Mouse (Mus musculus) monocyte, adult 5-6 weeks (primary cell): ENCODE results near the gene Kremen2. TPM values are rescaled to one million over a fixed set of nuclear protein-coding genes. Genes with fewer than 3 reads are reported as not detected.

Experiments
- ATAC-seq: fragments of 153-309, 156-312 bp; replicated peaks from 2 replicates; pipeline ENCODE4 v1.8.0; 2017; ENCODE audit warnings: mild to moderate bottlenecking; ENCODE audit not compliant: low TSS enrichment, insufficient number of reproducible peaks, severe bottlenecking, poor library complexity, low FRiP score
- total RNA-seq: library from RNA; stranded (forward); fragments of 200-1000, 200-491, 200-594 nt; gene quantifications from 3 replicates; pipeline ENCODE4 v1.2.3, GENCODE M21; 2017

The Kremen2 gene
- total RNA-seq, 1 experiment from 2014 or later = not detected

GRCm38 (mm10) chr17:23700079-23700478 is 45.6 kb downstream of the Kremen2 start:
- peak; percentile 91 for ATAC-seq

GRCm38 (mm10) chr17:23699131-23700077 is 46.2 kb downstream of the Kremen2 start:
- no peak for ATAC-seq

GRCm38 (mm10) chr17:23695801-23696200 is 49.8 kb downstream of the Kremen2 start:
- ATAC-seq = no peak

- ATAC-seq = no peak
These were observed 51.1 kb downstream of the Kremen2 start for GRCm38 (mm10) chr17:23694491-23694890.

Other genes with a start within 250 kb of the Kremen2 start
- 4.2 to 6.2 TPM (median 5.4 TPM) in 3 replicates for gene Zfp213, start 181.6 kb downstream of the Kremen2 start, total RNA-seq
- not detected in 3 replicates for gene Zfp13, start 146.3 kb downstream of the Kremen2 start, total RNA-seq
- gene Zscan10, start 145.0 kb downstream of the Kremen2 start, total RNA-seq = not detected in 3 replicates
- gene Mmp25, start 100.6 kb downstream of the Kremen2 start, total RNA-seq = 0.29 to 4.9 TPM (median 3.0 TPM) in 3 replicates
- gene Bicdl2, start 85.3 kb downstream of the Kremen2 start, total RNA-seq = 1.4 TPM in 1 of 3 replicates, not detected in the others
- gene Hcfc1r1, start 72.2 kb downstream of the Kremen2 start, total RNA-seq = 36.7 to 49.3 TPM (median 38.3 TPM) in 3 replicates
- gene Thoc6, start 72.0 kb downstream of the Kremen2 start, total RNA-seq = 20.3 to 21.9 TPM (median 21.2 TPM) in 3 replicates
- 29.6 to 37.5 TPM (median 33.9 TPM) in 3 replicates for gene Tnfrsf12a, start 68.4 kb downstream of the Kremen2 start, total RNA-seq
- gene Cldn6, start 66.6 kb downstream of the Kremen2 start, total RNA-seq = not detected in 3 replicates
- not detected in 3 replicates for gene Cldn9, start 61.8 kb downstream of the Kremen2 start, total RNA-seq
- not detected in 3 replicates for gene 1520401A03Rik, start 23.1 kb downstream of the Kremen2 start, total RNA-seq
- 0.86 to 3.7 TPM (median 2.6 TPM) in 3 replicates for gene Pkmyt1, start 19.5 kb downstream of the Kremen2 start, total RNA-seq
- 0.38 to 5.1 TPM (median 2.9 TPM) in 3 replicates for gene Paqr4, start 5.0 kb downstream of the Kremen2 start, total RNA-seq
- gene Flywch1, start 25.8 kb upstream of the Kremen2 start, total RNA-seq = 7.0 to 19.0 TPM (median 8.6 TPM) in 3 replicates
- gene Flywch2, start 40.2 kb upstream of the Kremen2 start, total RNA-seq = 2.5 TPM in 1 of 3 replicates, not detected in the others
- 91.7 to 297 TPM (median 188 TPM) in 3 replicates for gene Srrm2, start 44.7 kb upstream of the Kremen2 start, total RNA-seq
- 89.4 to 137 TPM (median 96.5 TPM) in 3 replicates for gene Elob, start 83.3 kb upstream of the Kremen2 start, total RNA-seq
- gene Prss33, start 90.2 kb upstream of the Kremen2 start, total RNA-seq = not detected in 3 replicates
- not detected in 3 replicates for gene Prss32, start 98.0 kb upstream of the Kremen2 start, total RNA-seq
- not detected in 3 replicates for gene Prss41, start 98.3 kb upstream of the Kremen2 start, total RNA-seq
- not detected in 3 replicates for gene Prss21, start 122.2 kb upstream of the Kremen2 start, total RNA-seq
- gene Dcpp1, start 135.0 kb upstream of the Kremen2 start, total RNA-seq = not detected in 3 replicates
- not detected in 3 replicates for gene Dcpp2, start 135.0 kb upstream of the Kremen2 start, total RNA-seq
- gene Dcpp3, start 171.6 kb upstream of the Kremen2 start, total RNA-seq = not detected in 3 replicates
- gene Sbp, start 195.8 kb upstream of the Kremen2 start, total RNA-seq = not detected in 3 replicates
- not detected in 3 replicates for gene Sbpl, start 209.4 kb upstream of the Kremen2 start, total RNA-seq
- gene Prss30, start 234.7 kb upstream of the Kremen2 start, total RNA-seq = 0.76 to 1.2 TPM in 2 of 3 replicates, not detected in the other